Comparison of ENCODE assay signal across 7 mouse cellular contexts in genomic region chr13:52223098-52223962, GRCm38 (mm10).
DNase-seq lines count a peak whose midpoint lies in the region; ATAC-seq and TF ChIP-seq lines count a peak whose summit lies in the region.

No protein-coding gene starts in this region.

- 0 out of 4 replicates have a peak, but pooled peaks cover 0 to 2% of the 10 kb centered on the region in 2 experiments for H3K4me1 ChIP-seq in CH12.LX (ENCODE audit: control insufficient read depth in 1 of 2, insufficient read depth in 2 of 2)
- H3K4me1 ChIP-seq in embryonic facial prominence, embryonic 11.5 days (ENCODE audit: control insufficient read depth, insufficient read depth, low read length), result peaks cover 5% of the 10 kb centered on the region
- peaks cover 14 to 16% of the 10 kb centered on the region in 2 experiments for H3K4me1 ChIP-seq in heart, embryonic 14.5 days (ENCODE audit: control insufficient read depth in 2 of 2, insufficient read depth in 2 of 2, low read length in 2 of 2)
- peaks cover 16% of the 10 kb centered on the region; the same call in 1 of the 2 replicates for H3K4me1 ChIP-seq in kidney, embryonic 16.5 days (ENCODE audit: insufficient read depth, low read length)
- peaks cover 20% of the 10 kb centered on the region for H3K4me1 ChIP-seq in lung, embryonic 15.5 days

- H3K27me3 ChIP-seq in CH12.LX (replicated peaks), result peaks cover 2% of the 10 kb centered on the region
- no peaks in the 10 kb centered on the region for H3K27me3 ChIP-seq in embryonic facial prominence, embryonic 11.5 days (ENCODE audit: control insufficient read depth, insufficient read depth, low read length)
- no peaks in the 10 kb centered on the region for H3K27me3 ChIP-seq in heart, embryonic 14.5 days (ENCODE audit: control insufficient read depth, insufficient read depth, low read length)
- no peaks in the 10 kb centered on the region for H3K27me3 ChIP-seq in kidney, embryonic 16.5 days (ENCODE audit: insufficient read depth, low read length)
- H3K27me3 ChIP-seq in lung, embryonic 15.5 days, result no peaks in the 10 kb centered on the region

- H3K9ac ChIP-seq in CH12.LX (ENCODE audit: insufficient read depth, low read depth), result no peak overlapping the region
- H3K9ac ChIP-seq in embryonic facial prominence, embryonic 11.5 days (replicated peaks; ENCODE audit: low read length), result no peak overlapping the region
- peak overlapping the region; percentile 35; the same call in 1 of the 2 replicates for H3K9ac ChIP-seq in heart, embryonic 14.5 days (ENCODE audit: low read length)
- H3K9ac ChIP-seq in kidney, embryonic 16.5 days (replicated peaks; ENCODE audit: low read length), result peak overlapping the region; percentile 16; the same call in 1 of the 2 replicates
- H3K9ac ChIP-seq in lung, embryonic 15.5 days, result 0 out of 2 replicates have a peak overlapping the region, but pooled peaks have one; percentile 1

- H3K4me3 ChIP-seq in CH12.LX (replicated peaks in 1 of 3; ENCODE audit: low read depth in 2 of 3, low read length in 2 of 3, poor library complexity in 1 of 3), result no peak overlapping the region
- H3K4me3 ChIP-seq in embryonic facial prominence, embryonic 11.5 days (ENCODE audit: low read depth, low read length), result no peak overlapping the region
- H3K4me3 ChIP-seq in heart, embryonic 14.5 days (ENCODE audit: control insufficient read depth in 1 of 2, insufficient read depth in 1 of 2, low read depth in 1 of 2, low read length in 2 of 2), result no peak overlapping the region
- H3K4me3 ChIP-seq in kidney, embryonic 16.5 days (ENCODE audit: low read length), result no peak overlapping the region
- H3K4me3 ChIP-seq in lung, embryonic 15.5 days, result no peak overlapping the region

- 43% methylated on average over 6 of the region's 6 CpGs for WGBS in embryonic facial prominence, embryonic 11.5 days
- 47% methylated on average over 6 of the region's 6 CpGs for WGBS in heart, embryonic 14.5 days
- WGBS in kidney, embryonic 16.5 days, result 71% methylated on average over 6 of the region's 6 CpGs
- WGBS in lung, embryonic 15.5 days, result 46% methylated on average over 6 of the region's 6 CpGs

- ATAC-seq in embryonic facial prominence, embryonic 11.5 days (replicated peaks; ENCODE audit: insufficient number of reproducible peaks, low FRiP score, low TSS enrichment, low read depth), result peak; percentile 67; the same call in 1 of the 2 replicates
- no peak for ATAC-seq in heart, embryonic 14.5 days (ENCODE audit: insufficient number of reproducible peaks, insufficient read depth, low FRiP score, low read depth)
- peak; percentile 57; the same call in 1 of the 2 replicates for ATAC-seq in kidney, embryonic 16.5 days (ENCODE audit: low FRiP score, low TSS enrichment)
- 0 out of 2 replicates have a peak, but pooled peaks have one; percentile 35 for ATAC-seq in lung, embryonic 15.5 days (ENCODE audit: borderline replicate concordance, extremely low read depth, low FRiP score, low TSS enrichment)
- ATAC-seq in neutrophil, adult 5-6 weeks (ENCODE audit: extremely low read depth, insufficient number of reproducible peaks, low FRiP score, poor library complexity, severe bottlenecking), result 0 out of 2 replicates have a peak, but pooled peaks have one; percentile 47

- no peaks in the 10 kb centered on the region for H3K79me2 ChIP-seq in CH12.LX (replicated peaks; ENCODE audit: control insufficient read depth, extremely low read depth, insufficient read depth, poor library complexity, severe bottlenecking)

- DNase-seq in CH12.LX (ENCODE audit: extremely low read depth) (peak; percentile 40), ZHBTc4 (ENCODE audit: low read depth, low spot score) (peak; percentile 40)
- peak; percentile 69 for DNase-seq in embryonic facial prominence, embryonic 11.5 days (ENCODE audit: low spot score)

- TF ChIP-seq CTCF in CH12.LX (conservative IDR thresholded peaks at IDR 0.05 in 1 of 2, IDR thresholded peaks at IDR 0.05 in 1 of 2; ENCODE audit: low read depth in 2 of 2, low read length in 2 of 2), result peak in 1 of 2 experiments; percentile 86; a peak in 2 of 4 replicates

- in situ Hi-C loops in CH12.LX (cut with MboI; ENCODE audit: low pct_ligation_motif_present, low pct_unique_long_range_greater_than_20kb, low sequenced_read_pairs), result loop anchor here (5.0 kb wide), 1 partner anchor 376 kb away; the partner anchor contains the start of gene Gadd45g

- TF ChIP-seq RAD21 in CH12.LX (IDR thresholded peaks at IDR 0.05; ENCODE audit: low read depth, low read length), result peak; percentile 93

- no peak for TF ChIP-seq EP300 in CH12.LX (IDR thresholded peaks at IDR 0.05; ENCODE audit: low read length)

- H3K27ac ChIP-seq in CH12.LX (ENCODE audit: insufficient read depth, low read depth), result no peak overlapping the region
- H3K27ac ChIP-seq in embryonic facial prominence, embryonic 11.5 days (replicated peaks; ENCODE audit: low read depth, low read length), result no peak overlapping the region
- H3K27ac ChIP-seq in heart, embryonic 14.5 days (replicated peaks in 1 of 2; ENCODE audit: control insufficient read depth in 1 of 2, insufficient read depth in 1 of 2, low read depth in 2 of 2, low read length in 2 of 2), result peak overlapping the region in 1 of 2 experiments; percentile 45; a peak in 1 of 4 replicates
- H3K27ac ChIP-seq in kidney, embryonic 16.5 days (ENCODE audit: low read length), result no peak overlapping the region
- peak overlapping the region; percentile 75 for H3K27ac ChIP-seq in lung, embryonic 15.5 days

- H3K36me3 ChIP-seq in CH12.LX (replicated peaks in 1 of 2; ENCODE audit: control insufficient read depth in 1 of 2, insufficient read depth in 1 of 2, low read length in 1 of 2), result peaks cover 0 to 2% of the 10 kb centered on the region in 2 experiments
- H3K36me3 ChIP-seq in embryonic facial prominence, embryonic 11.5 days (replicated peaks; ENCODE audit: control insufficient read depth, insufficient read depth, low read depth, low read length), result no peaks in the 10 kb centered on the region
- H3K36me3 ChIP-seq in heart, embryonic 14.5 days (ENCODE audit: control insufficient read depth, insufficient read depth, low read length), result no peaks in the 10 kb centered on the region
- H3K36me3 ChIP-seq in kidney, embryonic 16.5 days (ENCODE audit: insufficient read depth, low read length), result no peaks in the 10 kb centered on the region
- H3K36me3 ChIP-seq in lung, embryonic 15.5 days, result no peaks in the 10 kb centered on the region

- peaks cover 5% of the 10 kb centered on the region for H3K9me3 ChIP-seq in CH12.LX (replicated peaks; ENCODE audit: low read length)
- no peaks in the 10 kb centered on the region for H3K9me3 ChIP-seq in embryonic facial prominence, embryonic 11.5 days (replicated peaks; ENCODE audit: control insufficient read depth, low read length)
- H3K9me3 ChIP-seq in heart, embryonic 14.5 days (ENCODE audit: control insufficient read depth, low read length), result peaks cover 9% of the 10 kb centered on the region; the same call in 1 of the 2 replicates
- no peaks in the 10 kb centered on the region for H3K9me3 ChIP-seq in kidney, embryonic 16.5 days (ENCODE audit: low read length)
- no peaks in the 10 kb centered on the region for H3K9me3 ChIP-seq in lung, embryonic 15.5 days

- no peak overlapping the region for H3K4me2 ChIP-seq in CH12.LX (ENCODE audit: insufficient read depth, low read depth, poor library complexity, severe bottlenecking)
- H3K4me2 ChIP-seq in embryonic facial prominence, embryonic 11.5 days (ENCODE audit: low read depth, low read length), result no peak overlapping the region
- H3K4me2 ChIP-seq in heart, embryonic 14.5 days (ENCODE audit: low read length), result no peak overlapping the region
- no peak overlapping the region for H3K4me2 ChIP-seq in kidney, embryonic 16.5 days (replicated peaks; ENCODE audit: low read depth, low read length)
- no peak overlapping the region for H3K4me2 ChIP-seq in lung, embryonic 15.5 days

- dilution Hi-C loops in CH12.LX (cut with MboI; ENCODE audit: extremely low pct_ligation_motif_present, extremely low pct_unique_long_range_greater_than_20kb, low sequenced_read_pairs), result no loop called here

- no peak for TF ChIP-seq POLR2A in CH12.LX (IDR thresholded peaks at IDR 0.05; ENCODE audit: low read depth, low read length)

TF ChIP-seq in CH12.LX, 34 proteins besides CTCF, POLR2A, EP300 and RAD21:
- TF ChIP-seq TCF12 (IDR thresholded peaks at IDR 0.05; ENCODE audit: low read depth, low read length) (0 out of 2 replicates have a peak, but pooled peaks have one; percentile 13), SIN3A (IDR thresholded peaks at IDR 0.05; ENCODE audit: low read length) (0 out of 2 replicates have a peak, but pooled peaks have one; percentile 29), ZC3H11A (IDR thresholded peaks at IDR 0.05; ENCODE audit: low read depth, low read length) (peak; percentile 85), E2F4 (IDR thresholded peaks at IDR 0.05; ENCODE audit: insufficient replicate concordance, low read depth, low read length) (no peak), ZMIZ1 (IDR thresholded peaks at IDR 0.05; ENCODE audit: low read depth, low read length) (no peak), MAZ (IDR thresholded peaks at IDR 0.05; ENCODE audit: low read depth, low read length) (0 out of 2 replicates have a peak, but pooled peaks have one; percentile 43), SMC3 (IDR thresholded peaks at IDR 0.05; ENCODE audit: low read depth, low read length) (peak; percentile 96), ELF1 (IDR thresholded peaks at IDR 0.05; ENCODE audit: low read depth, low read length) (no peak), MYC (IDR thresholded peaks at IDR 0.05; ENCODE audit: low read depth, low read length) (0 out of 2 replicates have a peak, but pooled peaks have one; percentile 17), BHLHE40 (IDR thresholded peaks at IDR 0.05; ENCODE audit: low read depth, low read length) (0 out of 2 replicates have a peak, but pooled peaks have one; percentile 8), JUN (IDR thresholded peaks at IDR 0.05; ENCODE audit: insufficient read depth, low read depth, low read length) (no peak)

Comparison
In these comparisons a context has a peak if more than half of its experiments do, and no peak if none do; other contexts are left out.
1. H3K9ac ChIP-seq: peak in heart, embryonic 14.5 days (single experiment), kidney, embryonic 16.5 days (single experiment) and lung, embryonic 15.5 days (single experiment); none in CH12.LX (single experiment) and embryonic facial prominence, embryonic 11.5 days (single experiment).
2. Peak in every context shown above with its lines, with median percentiles within 50 percentile points of each other: DNase-seq.